Mouse (Mus musculus): ENCODE data around the gene Gm17018. TPM values are rescaled to one million over a fixed set of nuclear protein-coding genes. Genes with fewer than 3 reads are reported as not detected.
A peak's percentile ranks its signal among the peaks of the same experiment; 100 is the strongest.

Gene Gm17018
- polyA plus RNA-seq, 1 experiment from 2014 or later = 30.4 TPM

GRCm38 (mm10) chr19:45627036-45627435 is 66.6 kb downstream of the Gm17018 start:
- H3K4me2 ChIP-seq (replicated peaks; ENCODE audit: low read depth) = no peak overlapping the region
- no peaks in the 10 kb centered on the region for H3K9me3 ChIP-seq (ENCODE audit: control insufficient read depth, low read length)
- H3K36me3 ChIP-seq (ENCODE audit: control insufficient read depth, insufficient read depth, low read length) = no peaks in the 10 kb centered on the region; the same call in 1 of the 2 replicates
- no peak for DNase-seq (ENCODE audit: low spot score)
- no peaks in the 10 kb centered on the region for H3K4me1 ChIP-seq (replicated peaks; ENCODE audit: control insufficient read depth, insufficient read depth)
- no peaks in the 10 kb centered on the region for H3K27me3 ChIP-seq (ENCODE audit: control insufficient read depth, insufficient read depth, low read length)
- ATAC-seq (ENCODE audit: low FRiP score, low TSS enrichment) = no peak
- TF ChIP-seq EP300 (optimal IDR thresholded peaks at IDR 0.05) (no peak), CTCF (IDR thresholded peaks at IDR 0.05; ENCODE audit: low read depth) (no peak)
- no peak overlapping the region for H3K9ac ChIP-seq (ENCODE audit: low read length)
- WGBS = 30% methylated on average over 3 of the region's 3 CpGs
- H3K27ac ChIP-seq (replicated peaks) = no peak overlapping the region
- H3K4me3 ChIP-seq (ENCODE audit: low read depth, low read length) = no peak overlapping the region

- Histone ChIP-seq H3K27me3 (ENCODE audit: control insufficient read depth, insufficient read depth, low read length) (no peaks in the 10 kb centered on the region), H3K9ac (ENCODE audit: low read length) (no peak overlapping the region), H3K36me3 (ENCODE audit: control insufficient read depth, insufficient read depth, low read length) (no peaks in the 10 kb centered on the region; the same call in 1 of the 2 replicates), H3K4me3 (ENCODE audit: low read depth, low read length) (no peak overlapping the region), H3K9me3 (ENCODE audit: control insufficient read depth, low read length) (no peaks in the 10 kb centered on the region), H3K27ac (replicated peaks) (no peak overlapping the region), H3K4me1 (replicated peaks; ENCODE audit: control insufficient read depth, insufficient read depth) (no peaks in the 10 kb centered on the region), H3K4me2 (replicated peaks; ENCODE audit: low read depth) (no peak overlapping the region)
- TF ChIP-seq EP300 (optimal IDR thresholded peaks at IDR 0.05) = no peak
- TF ChIP-seq CTCF (IDR thresholded peaks at IDR 0.05; ENCODE audit: low read depth) = no peak
- DNase-seq (ENCODE audit: low spot score) (no peak), ATAC-seq (ENCODE audit: low FRiP score, low TSS enrichment) (no peak)
- 55% methylated on average over 6 of the region's 6 CpGs for WGBS
Measured at GRCm38 (mm10) chr19:45628649-45629048, 68.2 kb downstream of the Gm17018 start.

- no peak overlapping the region for H3K4me3 ChIP-seq (ENCODE audit: low read depth, low read length)
- H3K9me3 ChIP-seq (ENCODE audit: control insufficient read depth, low read length) = no peaks in the 10 kb centered on the region
- no peak overlapping the region for H3K9ac ChIP-seq (ENCODE audit: low read length)
- H3K27ac ChIP-seq (replicated peaks) = no peak overlapping the region
- 91% methylated on average over 3 of the region's 3 CpGs for WGBS
- H3K4me1 ChIP-seq (replicated peaks; ENCODE audit: control insufficient read depth, insufficient read depth) = no peaks in the 10 kb centered on the region
- ATAC-seq (ENCODE audit: low FRiP score, low TSS enrichment) = no peak
- H3K4me2 ChIP-seq (replicated peaks; ENCODE audit: low read depth) = no peak overlapping the region
- DNase-seq (ENCODE audit: low spot score) = no peak
- peaks cover under 1% of the 10 kb centered on the region; the same call in 1 of the 2 replicates for H3K36me3 ChIP-seq (ENCODE audit: control insufficient read depth, insufficient read depth, low read length)
- no peaks in the 10 kb centered on the region for H3K27me3 ChIP-seq (ENCODE audit: control insufficient read depth, insufficient read depth, low read length)
- TF ChIP-seq EP300 (optimal IDR thresholded peaks at IDR 0.05) (no peak), CTCF (IDR thresholded peaks at IDR 0.05; ENCODE audit: low read depth) (peak; percentile 62)
Measured at GRCm38 (mm10) chr19:45629219-45629618, 68.8 kb downstream of the Gm17018 start.

Other genes starting within 250 kb of the Gm17018 start
- gene Btrc, start 196.9 kb upstream of the Gm17018 start, polyA plus RNA-seq (2015; fragmentation: Nextera tagmentation; extraction: Ambion mirVana) = 15.0 and 15.5 TPM in 2 replicates
- gene Poll, start 84 bp upstream of the Gm17018 start, polyA plus RNA-seq (2015; fragmentation: Nextera tagmentation; extraction: Ambion mirVana) = 6.0 and 6.1 TPM in 2 replicates
- 2.2 and 2.9 TPM in 2 replicates for gene Fbxw4, start 99.7 kb downstream of the Gm17018 start, polyA plus RNA-seq (2015; fragmentation: Nextera tagmentation; extraction: Ambion mirVana)
- not detected in 2 replicates for gene Fgf8, start 182.3 kb downstream of the Gm17018 start, polyA plus RNA-seq (2015; fragmentation: Nextera tagmentation; extraction: Ambion mirVana)
- 9.9 and 10.9 TPM in 2 replicates for gene Npm3, start 189.0 kb downstream of the Gm17018 start, polyA plus RNA-seq (2015; fragmentation: Nextera tagmentation; extraction: Ambion mirVana)
- gene Mgea5, start 223.2 kb downstream of the Gm17018 start, polyA plus RNA-seq (2015; fragmentation: Nextera tagmentation; extraction: Ambion mirVana) = 16.5 and 19.0 TPM in 2 replicates

Data from stomach, postnatal 0 days (tissue).